Mouse (Mus musculus): ENCODE results near the gene Strn4. TPM values are rescaled to one million over a fixed set of nuclear protein-coding genes. Genes with fewer than 3 reads are reported as not detected.

Gene Strn4
- total and polyA plus RNA-seq, 3 experiments = 55.5 to 94.2 (median 56.2) TPM

DNA sequence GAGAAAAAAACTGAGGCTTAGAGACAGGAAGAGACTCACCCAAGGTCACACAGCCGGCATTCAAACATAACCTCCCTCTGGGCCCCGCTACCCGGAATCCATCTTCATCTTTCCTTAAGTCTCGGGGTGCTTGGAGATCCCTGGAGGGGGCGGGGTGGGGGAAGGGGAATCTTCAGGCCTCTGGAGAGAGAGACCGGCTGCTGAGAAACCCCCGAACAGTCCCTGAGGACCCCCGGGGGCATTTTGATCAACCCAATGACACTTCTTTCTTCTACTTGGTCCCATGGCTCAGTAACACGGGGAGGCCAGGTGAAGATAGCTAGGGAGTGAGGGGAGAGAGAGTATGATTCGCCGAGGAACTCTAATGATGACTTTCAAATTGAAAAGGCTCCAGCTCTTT is 60.3 kb downstream of the Strn4 start:
- intact Hi-C loops (cut with DNase I) = no loop called here
- peaks cover 5% of the 10 kb centered on the region for H3K4me1 ChIP-seq (ENCODE audit: control insufficient read depth, insufficient read depth, low read length)
- 20% methylated on average over 11 of the region's 11 CpGs for WGBS
- peak overlapping the region; percentile 76 for H3K27ac ChIP-seq
- peak overlapping the region; percentile 74 for H3K4me3 ChIP-seq
- TF ChIP-seq EP300 (IDR thresholded peaks at IDR 0.05; ENCODE audit: insufficient read depth, low read depth, low read length) = no peak
- DNase-seq = no peak
- no peaks in the 10 kb centered on the region for H3K27me3 ChIP-seq (ENCODE audit: control insufficient read depth, insufficient read depth, low read length)
- no peaks in the 10 kb centered on the region for H3K36me3 ChIP-seq (ENCODE audit: control insufficient read depth, insufficient read depth, low read length)
- no peak overlapping the region for H3K9ac ChIP-seq (ENCODE audit: low read depth, low read length)
- H3K79me2 ChIP-seq (replicated peaks; ENCODE audit: control insufficient read depth, insufficient read depth, low read length) = no peaks in the 10 kb centered on the region

DNA sequence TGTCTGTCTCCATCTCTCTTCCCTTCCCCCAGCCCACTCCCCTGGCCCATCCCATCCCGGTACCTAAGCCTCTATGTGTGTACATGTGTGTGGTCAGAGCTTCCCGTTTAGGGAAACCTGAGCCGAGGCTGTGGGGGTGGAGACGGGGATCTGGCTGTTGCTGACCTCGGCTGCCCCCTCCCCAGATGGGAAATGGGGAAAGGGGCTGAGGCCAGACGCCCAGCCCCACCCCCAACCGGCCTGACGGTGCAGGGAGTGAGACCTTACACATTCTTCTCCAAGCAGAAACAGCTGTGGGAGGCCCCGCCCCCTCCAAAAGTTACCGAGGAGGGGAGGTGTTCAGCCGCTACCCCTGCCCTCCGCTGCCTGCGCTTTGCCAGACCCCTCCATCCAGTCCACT is 60.9 kb downstream of the Strn4 start:
- Histone ChIP-seq H3K79me2 (replicated peaks; ENCODE audit: control insufficient read depth, insufficient read depth, low read length) (no peaks in the 10 kb centered on the region), H3K9ac (ENCODE audit: low read depth, low read length) (peak overlapping the region; percentile 9; the same call in 1 of the 2 replicates), H3K27me3 (ENCODE audit: control insufficient read depth, insufficient read depth, low read length) (no peaks in the 10 kb centered on the region), H3K27ac (peak overlapping the region; percentile 16), H3K36me3 (ENCODE audit: control insufficient read depth, insufficient read depth, low read length) (no peaks in the 10 kb centered on the region), H3K4me1 (ENCODE audit: control insufficient read depth, insufficient read depth, low read length) (peaks cover 5% of the 10 kb centered on the region), H3K4me3 (no peak overlapping the region)
- WGBS = 28% methylated on average over 13 of the region's 13 CpGs
- peak in 1 of 2 experiments; percentile 35 for DNase-seq
- no peak for TF ChIP-seq CTCF (IDR thresholded peaks at IDR 0.05)
- TF ChIP-seq POLR2A (IDR thresholded peaks at IDR 0.05; ENCODE audit: insufficient read depth, low read depth, low read length) = no peak
- TF ChIP-seq EP300 (IDR thresholded peaks at IDR 0.05; ENCODE audit: insufficient read depth, low read depth, low read length) = no peak
- intact Hi-C loops (cut with DNase I) = no loop called here

GRCm38 (mm10) chr7:16877717-16878116 is 62.0 kb downstream of the Strn4 start:
- TF ChIP-seq CTCF (IDR thresholded peaks at IDR 0.05) = peak; percentile 35
- TF ChIP-seq EP300 (IDR thresholded peaks at IDR 0.05; ENCODE audit: insufficient read depth, low read depth, low read length) = no peak
- Histone ChIP-seq H3K9ac (ENCODE audit: low read depth, low read length) (no peak overlapping the region), H3K4me1 (ENCODE audit: control insufficient read depth, insufficient read depth, low read length) (peaks cover 5% of the 10 kb centered on the region), H3K36me3 (ENCODE audit: control insufficient read depth, insufficient read depth, low read length) (no peaks in the 10 kb centered on the region), H3K4me3 (no peak overlapping the region), H3K79me2 (replicated peaks; ENCODE audit: control insufficient read depth, insufficient read depth, low read length) (no peaks in the 10 kb centered on the region), H3K27me3 (ENCODE audit: control insufficient read depth, insufficient read depth, low read length) (no peaks in the 10 kb centered on the region), H3K27ac (no peak overlapping the region)
- no peak for DNase-seq
- 75% methylated on average over 3 of the region's 3 CpGs for WGBS
- intact Hi-C loops (cut with DNase I) = no loop called here

- peak; percentile 54 to 78 for DNase-seq
- no peaks in the 10 kb centered on the region for H3K79me2 ChIP-seq (replicated peaks; ENCODE audit: control insufficient read depth, insufficient read depth, low read length)
- H3K4me1 ChIP-seq (ENCODE audit: control insufficient read depth, insufficient read depth, low read length) = peaks cover 3% of the 10 kb centered on the region
- H3K36me3 ChIP-seq (ENCODE audit: control insufficient read depth, insufficient read depth, low read length) = no peaks in the 10 kb centered on the region
- WGBS = 42% methylated on average over 9 of the region's 9 CpGs
- peak overlapping the region; percentile 69 for H3K27ac ChIP-seq
- intact Hi-C loops (cut with DNase I) = no loop called here
- no peak overlapping the region for H3K4me3 ChIP-seq
- TF ChIP-seq POLR2A (IDR thresholded peaks at IDR 0.05; ENCODE audit: insufficient read depth, low read depth, low read length) (no peak; the same call in 1 of the 2 replicates), CTCF (IDR thresholded peaks at IDR 0.05) (no peak), EP300 (IDR thresholded peaks at IDR 0.05; ENCODE audit: insufficient read depth, low read depth, low read length) (no peak)
- H3K27me3 ChIP-seq (ENCODE audit: control insufficient read depth, insufficient read depth, low read length) = no peaks in the 10 kb centered on the region
- no peak overlapping the region for H3K9ac ChIP-seq (ENCODE audit: low read depth, low read length)
Measured at GRCm38 (mm10) chr7:16879796-16880547, 64.3 kb downstream of the Strn4 start.

DNA sequence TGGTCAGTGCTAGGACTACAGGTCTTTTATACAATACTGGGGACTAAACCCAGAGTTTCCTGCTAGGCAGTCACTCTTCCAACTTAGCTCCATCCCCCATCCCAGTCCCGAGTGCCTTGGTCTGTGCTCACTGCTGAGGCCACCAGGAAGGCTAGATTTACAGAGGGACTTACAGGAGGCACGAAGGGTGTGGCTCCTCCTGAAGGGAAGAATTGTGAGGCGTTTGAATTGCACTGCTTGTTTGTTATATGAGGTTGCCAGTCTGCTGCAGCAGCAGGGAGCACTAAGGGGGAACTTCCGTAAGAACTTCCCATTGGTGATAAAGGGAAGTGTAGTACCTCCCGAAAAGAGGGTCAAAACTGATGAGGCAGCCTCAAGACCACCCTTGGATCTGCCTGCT is 64.9 kb downstream of the Strn4 start:
- intact Hi-C loops (cut with DNase I) = no loop called here
- WGBS = 35% methylated on average over 5 of the region's 5 CpGs
- no peaks in the 10 kb centered on the region for H3K79me2 ChIP-seq (replicated peaks; ENCODE audit: control insufficient read depth, insufficient read depth, low read length)
- H3K4me1 ChIP-seq (ENCODE audit: control insufficient read depth, insufficient read depth, low read length) = peaks cover 3% of the 10 kb centered on the region
- peak overlapping the region; percentile 69 for H3K27ac ChIP-seq
- DNase-seq = no peak
- no peaks in the 10 kb centered on the region for H3K36me3 ChIP-seq (ENCODE audit: control insufficient read depth, insufficient read depth, low read length)
- peak overlapping the region; percentile 34 for H3K9ac ChIP-seq (ENCODE audit: low read depth, low read length)
- no peaks in the 10 kb centered on the region for H3K27me3 ChIP-seq (ENCODE audit: control insufficient read depth, insufficient read depth, low read length)
- no peak for TF ChIP-seq EP300 (IDR thresholded peaks at IDR 0.05; ENCODE audit: insufficient read depth, low read depth, low read length)
- no peak for TF ChIP-seq POLR2A (IDR thresholded peaks at IDR 0.05; ENCODE audit: insufficient read depth, low read depth, low read length)
- no peak for TF ChIP-seq CTCF (IDR thresholded peaks at IDR 0.05)
- H3K4me3 ChIP-seq = no peak overlapping the region

- TF ChIP-seq CTCF (IDR thresholded peaks at IDR 0.05) (no peak), POLR2A (IDR thresholded peaks at IDR 0.05; ENCODE audit: insufficient read depth, low read depth, low read length) (no peak), EP300 (IDR thresholded peaks at IDR 0.05; ENCODE audit: insufficient read depth, low read depth, low read length) (no peak)
- DNase-seq = no peak
- Histone ChIP-seq H3K9ac (ENCODE audit: low read depth, low read length) (no peak overlapping the region), H3K79me2 (replicated peaks; ENCODE audit: control insufficient read depth, insufficient read depth, low read length) (no peaks in the 10 kb centered on the region), H3K4me1 (ENCODE audit: control insufficient read depth, insufficient read depth, low read length) (peaks cover 3% of the 10 kb centered on the region), H3K27me3 (ENCODE audit: control insufficient read depth, insufficient read depth, low read length) (no peaks in the 10 kb centered on the region), H3K4me3 (no peak overlapping the region), H3K27ac (no peak overlapping the region), H3K36me3 (ENCODE audit: control insufficient read depth, insufficient read depth, low read length) (no peaks in the 10 kb centered on the region)
- intact Hi-C loops (cut with DNase I) = no loop called here
- 86% methylated on average over 6 of the region's 6 CpGs for WGBS
Measured at GRCm38 (mm10) chr7:16883162-16883561, 67.5 kb downstream of the Strn4 start.

Data from heart, adult 2 months (tissue).